Mouse (Mus musculus) liver, postnatal 0 days (tissue): ENCODE data around the gene Cdk19. TPM values are rescaled to one million over a fixed set of nuclear protein-coding genes. Genes with fewer than 3 reads are reported as not detected.

Source experiments
- ATAC-seq: fragments of 200-750 bp; cut with Nextera tagmentation; 2 replicates; pipeline ENCODE4 v1.8.0; 2017; ENCODE audit warnings: mild to moderate bottlenecking, moderate library complexity
- DNase-seq: peaks from one replicate; pipeline ENCODE4 v3.0.0-alpha.2; 2016
- H3K27ac ChIP-seq: fragments of 300-500 bp; sonication (generic); 2 replicates; pipeline ENCODE4 v1.5.1; 2014; ENCODE audit warnings: antibody characterized with exemption, moderate library complexity, mild to moderate bottlenecking, low read depth
- H3K27me3 ChIP-seq: fragments of 300-500 bp; sonication (generic); 2 replicates; pipeline ENCODE4 v1.6.1; 2014; ENCODE audit warnings: low read length, control low read depth, mixed read lengths; ENCODE audit not compliant: insufficient read depth
- H3K36me3 ChIP-seq: fragments of 300-500 bp; sonication (generic); replicated peaks from 2 replicates; pipeline ENCODE4 v1.6.1; 2014; ENCODE audit warnings: mild to moderate bottlenecking, control low read depth, low read length, moderate library complexity, mixed read lengths; ENCODE audit not compliant: insufficient read depth
- H3K4me1 ChIP-seq: fragments of 300-500 bp; sonication (generic); 2 replicates; pipeline ENCODE4 v1.6.1; 2014; ENCODE audit warnings: antibody characterized with exemption, mild to moderate bottlenecking, control low read depth; ENCODE audit not compliant: insufficient read depth
- H3K4me2 ChIP-seq: fragments of 300-500 bp; sonication (generic); 2 replicates; pipeline ENCODE4 v1.6.1; 2014; ENCODE audit warnings: low read depth, mild to moderate bottlenecking, low read length, moderate library complexity, mixed read lengths
- H3K4me3 ChIP-seq: fragments of 300-500 bp; sonication (generic); 2 replicates; pipeline ENCODE4 v1.5.1; 2014; ENCODE audit warnings: low read depth, low read length
- H3K9ac ChIP-seq: fragments of 300-500 bp; sonication (generic); replicated peaks from 2 replicates; pipeline ENCODE4 v1.6.1; 2014; ENCODE audit warnings: mild to moderate bottlenecking, moderate library complexity
- H3K9me3 ChIP-seq: fragments of 300-500 bp; sonication (generic); 2 replicates; pipeline ENCODE4 v1.6.1; 2016; ENCODE audit warnings: mild to moderate bottlenecking, control low read depth, low read length, mixed read lengths
- CTCF ChIP-seq: sonication (generic); IDR thresholded peaks from 2 replicates; pipeline ENCODE4 v1.5.1; 2016; ENCODE audit warnings: antibody characterized with exemption, low read depth
- EP300 ChIP-seq: IDR thresholded peaks from 2 replicates; pipeline ENCODE4 v1.6.1; 2016; ENCODE audit warnings: antibody characterized with exemption, low read depth, mild to moderate bottlenecking
- WGBS: fragments of 180-500 bp; shearing (Covaris S2); extraction: QIAGEN DNeasy Blood & Tissue Kit; methylation state at CpG from one replicate; pipeline ENCODE4 v1.1.7; 2014; ENCODE audit not compliant: insufficient replicate concordance; 5-methylcytosine and 5-hydroxymethylcytosine counted together
- polyA plus RNA-seq: library from polyadenylated mRNA; unstranded; fragments of >200 nt; fragmentation: Nextera tagmentation; extraction: Ambion mirVana; gene quantifications from 2 replicates; pipeline ENCODE4 v1.2.1, GENCODE M21; 2015

Cdk19 gene
- polyA plus RNA-seq, 1 experiment from 2014 or later = 2.8 TPM

- WGBS = 70% methylated on average over 6 of the region's 6 CpGs
- peak overlapping the region; percentile 32; the same call in 1 of the 2 replicates for H3K4me2 ChIP-seq
- ATAC-seq = no peak
Measured at GRCm38 (mm10) chr10:40489086-40489796, 149.9 kb downstream of the Cdk19 start.

GRCm38 (mm10) chr10:40491131-40491530 lies 151.8 kb downstream of the Cdk19 start:
- H3K4me3 ChIP-seq = no peak overlapping the region
- no peaks in the 10 kb centered on the region for H3K27me3 ChIP-seq
- ATAC-seq = no peak
- no peak overlapping the region for H3K4me2 ChIP-seq
- WGBS = 83% methylated on average over 7 of the region's 7 CpGs
- TF ChIP-seq CTCF = no peak
- TF ChIP-seq EP300 = no peak
- no peaks in the 10 kb centered on the region for H3K36me3 ChIP-seq
- H3K4me1 ChIP-seq = peaks cover 14% of the 10 kb centered on the region
- no peak overlapping the region for H3K9ac ChIP-seq
- H3K9me3 ChIP-seq = no peaks in the 10 kb centered on the region
- DNase-seq = no peak
- H3K27ac ChIP-seq = no peak overlapping the region

More at GRCm38 (mm10) chr10:40489086-40489796, 149.9 kb downstream of the Cdk19 start:
- H3K4me3 ChIP-seq = no peak overlapping the region
- no peaks in the 10 kb centered on the region for H3K9me3 ChIP-seq
- H3K4me1 ChIP-seq = peaks cover 1% of the 10 kb centered on the region; the same call in 1 of the 2 replicates
- TF ChIP-seq CTCF = no peak
- TF ChIP-seq EP300 = no peak
- H3K27me3 ChIP-seq = no peaks in the 10 kb centered on the region
- no peak for DNase-seq
- no peak overlapping the region for H3K9ac ChIP-seq
- no peaks in the 10 kb centered on the region for H3K36me3 ChIP-seq
- H3K27ac ChIP-seq = no peak overlapping the region

GRCm38 (mm10) chr10:40491748-40492147 lies 152.4 kb downstream of the Cdk19 start:
- no peak overlapping the region for H3K9ac ChIP-seq
- ATAC-seq = no peak
- no peak overlapping the region for H3K27ac ChIP-seq
- H3K4me3 ChIP-seq = no peak overlapping the region
- no peak overlapping the region for H3K4me2 ChIP-seq
- no peaks in the 10 kb centered on the region for H3K27me3 ChIP-seq
- H3K4me1 ChIP-seq = peaks cover 14% of the 10 kb centered on the region
- no peak for TF ChIP-seq EP300
- no peak for TF ChIP-seq CTCF
- no peaks in the 10 kb centered on the region for H3K9me3 ChIP-seq
- DNase-seq = no peak
- WGBS = 75% methylated on average over 10 of the region's 10 CpGs
- H3K36me3 ChIP-seq = no peaks in the 10 kb centered on the region

GRCm38 (mm10) chr10:40494181-40495162 lies 155.1 kb downstream of the Cdk19 start:
- H3K27ac ChIP-seq = peak overlapping the region; percentile 66
- H3K36me3 ChIP-seq = no peaks in the 10 kb centered on the region
- peaks cover 32% of the 10 kb centered on the region for H3K4me1 ChIP-seq
- H3K9ac ChIP-seq = no peak overlapping the region
- TF ChIP-seq EP300 = no peak
- TF ChIP-seq CTCF = no peak
- no peak overlapping the region for H3K4me2 ChIP-seq
- peak; percentile 47 for ATAC-seq
- H3K27me3 ChIP-seq = no peaks in the 10 kb centered on the region
- no peak for DNase-seq
- WGBS = 64% methylated on average over 9 of the region's 9 CpGs
- no peaks in the 10 kb centered on the region for H3K9me3 ChIP-seq
- H3K4me3 ChIP-seq = no peak overlapping the region

- ATAC-seq = no peak
- Histone ChIP-seq H3K4me1 (peaks cover 32% of the 10 kb centered on the region), H3K9ac (no peak overlapping the region), H3K27ac (peak overlapping the region; percentile 46), H3K36me3 (no peaks in the 10 kb centered on the region), H3K4me2 (peak overlapping the region; percentile 30; the same call in 1 of the 2 replicates), H3K4me3 (no peak overlapping the region), H3K9me3 (no peaks in the 10 kb centered on the region), H3K27me3 (no peaks in the 10 kb centered on the region)
- TF ChIP-seq CTCF = no peak
- no peak for TF ChIP-seq EP300
- WGBS = 21% methylated on average over 9 of the region's 9 CpGs
- no peak for DNase-seq
Measured at GRCm38 (mm10) chr10:40497301-40498041, 158.1 kb downstream of the Cdk19 start.
